Mouse (Mus musculus) lung, postnatal 0 days (tissue): ENCODE results near the gene Fbxo24.

Source experiments
- CTCF ChIP-seq: IDR thresholded peaks from 2 replicates; pipeline ENCODE4 v1.5.1; 2016; ENCODE audit warnings: antibody characterized with exemption, mild to moderate bottlenecking
- EP300 ChIP-seq: IDR thresholded peaks from 2 replicates; pipeline ENCODE4 v1.6.1; 2016; ENCODE audit warnings: antibody characterized with exemption, mild to moderate bottlenecking, control low read depth

DNA sequence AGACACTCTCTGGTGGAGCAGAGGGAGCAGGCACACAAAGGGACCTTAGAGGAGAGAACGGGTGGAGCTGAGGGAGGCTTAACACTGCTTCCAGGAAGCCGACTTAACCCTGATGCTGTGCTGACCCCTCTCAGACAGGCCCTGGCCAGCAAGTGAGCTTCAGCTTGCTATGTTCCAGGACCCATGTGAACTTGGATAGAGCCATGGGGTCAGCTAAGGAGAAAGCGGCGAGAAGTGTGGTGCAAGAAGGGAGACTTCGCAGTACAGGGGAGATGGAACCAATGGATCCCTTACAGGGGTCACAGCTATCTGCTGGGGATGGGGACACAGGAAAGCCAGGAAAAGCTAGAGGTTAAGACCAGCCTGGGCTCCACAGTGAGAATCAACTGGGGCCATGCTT is 15.7 kb downstream of the Fbxo24 start:
- TF ChIP-seq CTCF (no peak), EP300 (no peak)
